8 mouse cellular contexts compared by ENCODE assay signal in the genomic region with DNA sequence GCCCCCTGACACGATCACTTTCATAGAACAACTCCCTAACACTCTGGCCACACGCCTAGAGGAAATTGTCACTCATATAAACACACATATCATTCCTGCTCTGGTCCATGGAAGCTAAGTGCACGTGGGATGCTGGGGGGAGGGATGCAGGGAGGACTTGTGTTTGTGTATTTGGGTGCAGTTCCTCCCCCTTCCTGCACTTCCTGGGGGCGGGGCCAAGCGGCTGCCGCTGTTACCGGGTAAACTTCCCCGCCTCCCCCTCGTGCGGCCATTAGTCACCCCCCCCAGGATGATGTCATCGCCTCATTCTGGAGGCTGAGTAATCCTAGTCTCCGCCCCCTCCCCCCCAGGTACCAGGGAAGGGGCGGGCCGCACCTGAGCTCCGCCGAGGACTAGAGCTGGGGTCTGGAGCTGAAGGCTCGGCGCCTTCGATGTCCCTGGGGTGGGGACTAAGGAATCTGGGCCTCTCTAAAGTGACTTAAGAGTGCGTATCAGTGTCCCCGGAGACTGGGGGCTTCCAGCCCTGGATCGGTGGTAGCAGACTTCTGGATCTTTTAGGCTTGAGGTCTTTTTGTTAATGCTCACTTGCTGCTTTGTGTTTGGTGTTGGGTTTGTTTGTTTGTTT. TPM values are rescaled to one million over a fixed set of nuclear protein-coding genes. Genes with fewer than 3 reads are reported as not detected.
DNase-seq lines count a peak whose midpoint lies in the region; ATAC-seq and TF ChIP-seq lines count a peak whose summit lies in the region.

No protein-coding gene starts in this region.

- peak overlapping the region; percentile 73 for H3K27ac ChIP-seq in brown adipose tissue, adult 24 weeks (replicated peaks; ENCODE audit: low read depth, low read length)
- H3K27ac ChIP-seq in heart, embryonic 14.5 days (replicated peaks in 1 of 2; ENCODE audit: control insufficient read depth in 1 of 2, insufficient read depth in 1 of 2, low read depth in 2 of 2, low read length in 2 of 2) = peak overlapping the region; percentile 86 to 88
- peak overlapping the region; percentile 98 for H3K27ac ChIP-seq in liver, embryonic 16.5 days (ENCODE audit: low read length)
- peak overlapping the region; percentile 22; the same call in 1 of the 2 replicates for H3K27ac ChIP-seq in neural tube, embryonic 12.5 days
- H3K27ac ChIP-seq in stomach, postnatal 0 days (replicated peaks) = peak overlapping the region; percentile 63; the same call in 1 of the 2 replicates

- WGBS in heart, embryonic 14.5 days = under 1% methylated on average over 21 of the region's 22 CpGs
- 3% methylated on average over 21 of the region's 22 CpGs for WGBS in liver, embryonic 16.5 days (ENCODE audit: insufficient replicate concordance)
- 2% methylated on average over 22 of the region's 22 CpGs for WGBS in neural tube, embryonic 12.5 days
- WGBS in stomach, postnatal 0 days = 1% methylated on average over 22 of the region's 22 CpGs

- H3K4me3 ChIP-seq in brown adipose tissue, adult 24 weeks (ENCODE audit: insufficient read depth, low read depth, low read length) = peak overlapping the region; percentile 47
- H3K4me3 ChIP-seq in heart, embryonic 14.5 days (ENCODE audit: control insufficient read depth in 1 of 2, insufficient read depth in 1 of 2, low read depth in 1 of 2, low read length in 2 of 2) = peak overlapping the region; percentile 24 to 46
- H3K4me3 ChIP-seq in liver, embryonic 16.5 days (ENCODE audit: low read depth, low read length) = peak overlapping the region; percentile 67
- peak overlapping the region; percentile 34 for H3K4me3 ChIP-seq in neural tube, embryonic 12.5 days
- H3K4me3 ChIP-seq in stomach, postnatal 0 days (ENCODE audit: low read depth, low read length) = peak overlapping the region; percentile 23

- ATAC-seq in erythroid progenitor cell, adult 5-6 weeks (replicated peaks; ENCODE audit: low FRiP score, poor library complexity, severe bottlenecking) = peak; percentile 66
- ATAC-seq in heart, embryonic 14.5 days (ENCODE audit: insufficient number of reproducible peaks, insufficient read depth, low FRiP score, low read depth) = peak; percentile 31
- ATAC-seq in liver, embryonic 16.5 days (ENCODE audit: low read depth) = peak; percentile 15
- ATAC-seq in neural tube, embryonic 12.5 days (ENCODE audit: low FRiP score, low read depth) = no peak
- ATAC-seq in stomach, postnatal 0 days (ENCODE audit: low FRiP score, low TSS enrichment) = peak; percentile 71

- H3K9me3 ChIP-seq in heart, embryonic 14.5 days (ENCODE audit: control insufficient read depth, low read length) = no peaks in the 10 kb centered on the region
- H3K9me3 ChIP-seq in liver, embryonic 16.5 days (replicated peaks; ENCODE audit: control insufficient read depth, low read length) = no peaks in the 10 kb centered on the region
- H3K9me3 ChIP-seq in neural tube, embryonic 12.5 days = no peaks in the 10 kb centered on the region
- no peaks in the 10 kb centered on the region for H3K9me3 ChIP-seq in stomach, postnatal 0 days (ENCODE audit: control insufficient read depth, low read length)

- no peak for TF ChIP-seq EP300 in stomach, postnatal 0 days (optimal IDR thresholded peaks at IDR 0.05)

- peak; percentile 46 for TF ChIP-seq CTCF in stomach, postnatal 0 days (IDR thresholded peaks at IDR 0.05; ENCODE audit: low read depth)

- no peaks in the 10 kb centered on the region for H3K27me3 ChIP-seq in heart, embryonic 14.5 days (ENCODE audit: control insufficient read depth, insufficient read depth, low read length)
- H3K27me3 ChIP-seq in liver, embryonic 16.5 days (ENCODE audit: control insufficient read depth, insufficient read depth, low read depth, low read length) = peaks cover 25% of the 10 kb centered on the region
- H3K27me3 ChIP-seq in neural tube, embryonic 12.5 days (replicated peaks) = no peaks in the 10 kb centered on the region
- no peaks in the 10 kb centered on the region for H3K27me3 ChIP-seq in stomach, postnatal 0 days (ENCODE audit: control insufficient read depth, insufficient read depth, low read length)

- H3K36me3 ChIP-seq in heart, embryonic 14.5 days (ENCODE audit: control insufficient read depth, insufficient read depth, low read length) = no peaks in the 10 kb centered on the region
- no peaks in the 10 kb centered on the region for H3K36me3 ChIP-seq in liver, embryonic 16.5 days (ENCODE audit: control insufficient read depth, insufficient read depth)
- no peaks in the 10 kb centered on the region for H3K36me3 ChIP-seq in neural tube, embryonic 12.5 days
- H3K36me3 ChIP-seq in stomach, postnatal 0 days (ENCODE audit: control insufficient read depth, insufficient read depth, low read length) = no peaks in the 10 kb centered on the region

- H3K9ac ChIP-seq in heart, embryonic 14.5 days (ENCODE audit: low read length) = peak overlapping the region; percentile 61
- H3K9ac ChIP-seq in liver, embryonic 16.5 days (ENCODE audit: low read depth, low read length) = peak overlapping the region; percentile 78
- H3K9ac ChIP-seq in neural tube, embryonic 12.5 days = peak overlapping the region; percentile 10; the same call in 1 of the 2 replicates
- peak overlapping the region; percentile 55; the same call in 1 of the 2 replicates for H3K9ac ChIP-seq in stomach, postnatal 0 days (ENCODE audit: low read length)

- peak; percentile 97 for DNase-seq in CD4-positive, CD25-positive, alpha-beta regulatory T cell, adult 2 months (ENCODE audit: low read depth, low spot score)
- DNase-seq in kidney, postnatal 14 days = peak; percentile 92
- peak; percentile 95 for DNase-seq in stomach, postnatal 0 days (ENCODE audit: low spot score)

- H3K4me1 ChIP-seq in brown adipose tissue, adult 24 weeks (ENCODE audit: control insufficient read depth, insufficient read depth, insufficient read length, low read length) = no peaks in the 10 kb centered on the region; the same call in 1 of the 2 replicates
- peaks cover 12 to 26% of the 10 kb centered on the region in 2 experiments for H3K4me1 ChIP-seq in heart, embryonic 14.5 days (ENCODE audit: control insufficient read depth in 2 of 2, insufficient read depth in 2 of 2, low read length in 2 of 2)
- H3K4me1 ChIP-seq in liver, embryonic 16.5 days (ENCODE audit: control insufficient read depth, low read depth, low read length) = peaks cover 42% of the 10 kb centered on the region
- H3K4me1 ChIP-seq in neural tube, embryonic 12.5 days = peaks cover 36% of the 10 kb centered on the region
- H3K4me1 ChIP-seq in stomach, postnatal 0 days (replicated peaks; ENCODE audit: control insufficient read depth, insufficient read depth) = 0 out of 2 replicates have a peak, but pooled peaks cover 4% of the 10 kb centered on the region

- peak overlapping the region; percentile 79 for H3K4me2 ChIP-seq in heart, embryonic 14.5 days (ENCODE audit: low read length)
- peak overlapping the region; percentile 98 for H3K4me2 ChIP-seq in liver, embryonic 16.5 days (ENCODE audit: low read depth, low read length)
- peak overlapping the region; percentile 70 for H3K4me2 ChIP-seq in neural tube, embryonic 12.5 days (replicated peaks)
- H3K4me2 ChIP-seq in stomach, postnatal 0 days (replicated peaks; ENCODE audit: low read depth) = peak overlapping the region; percentile 57

RNA-seq across cellular contexts. Expression of a gene that starts 10.3 kb away (rescaled TPM):
- 26.4 and 28.6 TPM in 2 replicates for polyA plus RNA-seq in brown adipose tissue, adult 24 weeks (2012; ENCODE audit: insufficient read depth, insufficient read length, missing spikeins)
- total RNA-seq in erythroid progenitor cell, adult 5-6 weeks (2015; ENCODE audit: low replicate concordance) = 15.1 and 25.6 TPM in 2 replicates
- 27.7 and 39.5 TPM in 2 replicates for total RNA-seq in erythroid progenitor cell, adult 5-6 weeks (2017; ENCODE audit: low replicate concordance)
- polyA plus RNA-seq in heart, embryonic 14.5 days (2014; fragmentation: Nextera tagmentation; extraction: Ambion mirVana) = 10.6 and 11.2 TPM in 2 replicates
- 9.0 and 10.9 TPM in 2 replicates for polyA plus RNA-seq in liver, embryonic 16.5 days (2015; fragmentation: Nextera tagmentation; extraction: Ambion mirVana)
- 47.7 and 49.5 TPM in 2 replicates for polyA plus RNA-seq in neural tube, embryonic 12.5 days (2016; fragmentation: Nextera tagmentation; extraction: Ambion mirVana)
- 11.5 and 13.0 TPM in 2 replicates for polyA plus RNA-seq in stomach, postnatal 0 days (2015; fragmentation: Nextera tagmentation; extraction: Ambion mirVana)

RNA-seq across cellular contexts. Expression of a gene that starts 11.3 kb away (rescaled TPM):
- polyA plus RNA-seq in brown adipose tissue, adult 24 weeks (2012; ENCODE audit: insufficient read depth, insufficient read length, missing spikeins) = 5.0 and 10.8 TPM in 2 replicates
- 0.42 and 3.2 TPM in 2 replicates for total RNA-seq in erythroid progenitor cell, adult 5-6 weeks (2015; ENCODE audit: low replicate concordance)
- total RNA-seq in erythroid progenitor cell, adult 5-6 weeks (2017; ENCODE audit: low replicate concordance) = 0.76 and 2.6 TPM in 2 replicates
- 3.8 and 5.2 TPM in 2 replicates for polyA plus RNA-seq in heart, embryonic 14.5 days (2014; fragmentation: Nextera tagmentation; extraction: Ambion mirVana)
- 3.0 and 4.1 TPM in 2 replicates for polyA plus RNA-seq in liver, embryonic 16.5 days (2015; fragmentation: Nextera tagmentation; extraction: Ambion mirVana)
- polyA plus RNA-seq in neural tube, embryonic 12.5 days (2016; fragmentation: Nextera tagmentation; extraction: Ambion mirVana) = 22.7 and 25.0 TPM in 2 replicates
- 3.7 and 5.0 TPM in 2 replicates for polyA plus RNA-seq in stomach, postnatal 0 days (2015; fragmentation: Nextera tagmentation; extraction: Ambion mirVana)

RNA-seq across cellular contexts. Expression of a gene that starts 23.5 kb away (rescaled TPM):
- 16.0 and 17.2 TPM in 2 replicates for polyA plus RNA-seq in brown adipose tissue, adult 24 weeks (2012; ENCODE audit: insufficient read depth, insufficient read length, missing spikeins)
- 6.8 and 9.6 TPM in 2 replicates for total RNA-seq in erythroid progenitor cell, adult 5-6 weeks (2015; ENCODE audit: low replicate concordance)
- 16.3 and 19.3 TPM in 2 replicates for total RNA-seq in erythroid progenitor cell, adult 5-6 weeks (2017; ENCODE audit: low replicate concordance)
- polyA plus RNA-seq in heart, embryonic 14.5 days (2014; fragmentation: Nextera tagmentation; extraction: Ambion mirVana) = 9.9 and 11.7 TPM in 2 replicates
- 3.5 and 4.4 TPM in 2 replicates for polyA plus RNA-seq in liver, embryonic 16.5 days (2015; fragmentation: Nextera tagmentation; extraction: Ambion mirVana)
- polyA plus RNA-seq in neural tube, embryonic 12.5 days (2016; fragmentation: Nextera tagmentation; extraction: Ambion mirVana) = 27.0 and 28.5 TPM in 2 replicates
- polyA plus RNA-seq in stomach, postnatal 0 days (2015; fragmentation: Nextera tagmentation; extraction: Ambion mirVana) = 28.0 and 29.1 TPM in 2 replicates

RNA-seq across cellular contexts. Expression of a gene that starts 37.5 kb away (rescaled TPM):
- polyA plus RNA-seq in brown adipose tissue, adult 24 weeks (2012; ENCODE audit: insufficient read depth, insufficient read length, missing spikeins) = 3.6 and 5.2 TPM in 2 replicates
- total RNA-seq in erythroid progenitor cell, adult 5-6 weeks (2015; ENCODE audit: low replicate concordance) = 5.4 and 8.0 TPM in 2 replicates
- 2.3 and 5.0 TPM in 2 replicates for total RNA-seq in erythroid progenitor cell, adult 5-6 weeks (2017; ENCODE audit: low replicate concordance)
- polyA plus RNA-seq in heart, embryonic 14.5 days (2014; fragmentation: Nextera tagmentation; extraction: Ambion mirVana) = 3.3 and 3.7 TPM in 2 replicates
- 4.0 and 4.6 TPM in 2 replicates for polyA plus RNA-seq in liver, embryonic 16.5 days (2015; fragmentation: Nextera tagmentation; extraction: Ambion mirVana)
- 0.87 and 1.2 TPM in 2 replicates for polyA plus RNA-seq in neural tube, embryonic 12.5 days (2016; fragmentation: Nextera tagmentation; extraction: Ambion mirVana)
- 1.9 and 2.0 TPM in 2 replicates for polyA plus RNA-seq in stomach, postnatal 0 days (2015; fragmentation: Nextera tagmentation; extraction: Ambion mirVana)

RNA-seq across cellular contexts. Expression of a gene that starts 52.9 kb away (rescaled TPM):
- 0.40 and 0.46 TPM in 2 replicates for polyA plus RNA-seq in brown adipose tissue, adult 24 weeks (2012; ENCODE audit: insufficient read depth, insufficient read length, missing spikeins)
- total RNA-seq in erythroid progenitor cell, adult 5-6 weeks (2015; ENCODE audit: low replicate concordance) = 2.2 and 8.4 TPM in 2 replicates
- total RNA-seq in erythroid progenitor cell, adult 5-6 weeks (2017; ENCODE audit: low replicate concordance) = 1.8 and 3.3 TPM in 2 replicates
- 0.80 and 0.94 TPM in 2 replicates for polyA plus RNA-seq in heart, embryonic 14.5 days (2014; fragmentation: Nextera tagmentation; extraction: Ambion mirVana)
- polyA plus RNA-seq in liver, embryonic 16.5 days (2015; fragmentation: Nextera tagmentation; extraction: Ambion mirVana) = 0.98 and 1.0 TPM in 2 replicates
- polyA plus RNA-seq in neural tube, embryonic 12.5 days (2016; fragmentation: Nextera tagmentation; extraction: Ambion mirVana) = 0.09 and 0.10 TPM in 2 replicates
- polyA plus RNA-seq in stomach, postnatal 0 days (2015; fragmentation: Nextera tagmentation; extraction: Ambion mirVana) = 0.24 TPM in 2 replicates

Comparison
In these comparisons a context has a peak if more than half of its experiments do, and no peak if none do; other contexts are left out.
1. H3K27ac ChIP-seq: peak in every context shown above with its lines; median percentile 98 in liver, embryonic 16.5 days; 87 in heart, embryonic 14.5 days; 73 in brown adipose tissue, adult 24 weeks; 63 in stomach, postnatal 0 days; 22 in neural tube, embryonic 12.5 days.
2. H3K9ac ChIP-seq: peak in every context shown above with its lines; median percentile 78 in liver, embryonic 16.5 days; 61 in heart, embryonic 14.5 days; 55 in stomach, postnatal 0 days; 10 in neural tube, embryonic 12.5 days.